Mouse (Mus musculus) CH12.LX (cell line): ENCODE data around the gene D630045J12Rik.

Source experiments
- CHD1 ChIP-seq: IDR thresholded peaks from 2 replicates; pipeline ENCODE4 v1.6.1; 2012; ENCODE audit warnings: low read depth, low read length, improper control_type of control experiment, inconsistent platforms
- CTCF ChIP-seq, 2 experiments: IDR thresholded peaks in 1 of 2; conservative IDR thresholded peaks in 1 of 2; 2 replicates each; pipeline ENCODE4 v1.5.1; 2011 to 2012; ENCODE audit warnings: low read depth in 2 of 2, low read length in 2 of 2, improper control_type of control experiment in 1 of 2, inconsistent platforms in 1 of 2, mild to moderate bottlenecking in 1 of 2, moderate library complexity in 1 of 2
- MEF2A ChIP-seq: IDR thresholded peaks from 2 replicates; pipeline ENCODE4 v1.6.1; 2014; ENCODE audit warnings: low read depth, mild to moderate bottlenecking, inconsistent platforms, low read length, improper control_type of control experiment, borderline replicate concordance
- MXI1 ChIP-seq: IDR thresholded peaks from 2 replicates; pipeline ENCODE4 v1.6.1; 2011; ENCODE audit warnings: mild to moderate bottlenecking, low read depth, low read length, improper control_type of control experiment
- POLR2A ChIP-seq: IDR thresholded peaks from 2 replicates; pipeline ENCODE4 v1.6.1; 2011; ENCODE audit warnings: low read depth, mild to moderate bottlenecking, improper control_type of control experiment, low read length
- SIN3A ChIP-seq: IDR thresholded peaks from 2 replicates; pipeline ENCODE4 v1.6.1; 2012; ENCODE audit warnings: low read length, improper control_type of control experiment, inconsistent platforms
- TCF12 ChIP-seq: IDR thresholded peaks from 2 replicates; pipeline ENCODE4 v1.6.1; 2014; ENCODE audit warnings: low read depth, mild to moderate bottlenecking, inconsistent platforms, low read length, improper control_type of control experiment
- USF2 ChIP-seq: conservative IDR thresholded peaks from 2 replicates; pipeline ENCODE4 v1.6.1; 2011; ENCODE audit warnings: low read depth, low read length, improper control_type of control experiment

DNA sequence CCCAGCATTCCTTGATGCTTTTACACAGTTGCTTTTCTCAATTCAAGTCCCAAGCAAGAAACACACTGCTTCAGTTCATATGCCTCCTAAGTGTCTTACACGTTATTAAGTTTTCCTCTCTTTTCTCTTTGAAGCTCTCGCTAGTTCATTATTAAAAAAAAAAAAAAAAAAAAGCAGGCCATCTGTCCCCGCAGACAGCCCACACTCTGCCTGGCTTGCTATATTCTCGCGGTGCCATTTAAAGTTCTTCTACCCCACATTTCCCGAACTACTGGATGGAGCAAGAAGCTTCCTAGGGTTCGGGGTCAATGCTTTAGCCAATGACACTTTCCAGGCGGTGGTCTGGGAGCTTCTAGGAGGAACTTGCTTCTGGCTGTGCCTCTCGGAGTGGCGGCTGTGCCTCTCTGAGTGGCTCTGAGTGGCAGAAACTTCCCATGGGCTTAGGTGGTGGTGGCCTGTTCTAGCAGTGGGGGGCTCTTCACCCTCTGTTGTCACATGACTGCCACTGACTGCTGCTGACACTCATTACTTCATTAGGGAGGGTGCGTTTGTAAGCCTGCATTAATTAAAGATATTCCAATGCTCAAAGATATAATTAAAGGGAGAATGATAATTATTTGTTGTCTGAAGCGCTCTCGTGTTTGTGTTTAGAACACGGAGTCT, 38.2 kb downstream of the D630045J12Rik start:
- TF ChIP-seq POLR2A (no peak), MEF2A (no peak), MXI1 (no peak), CTCF (conservative IDR thresholded peaks at IDR 0.05 in 1 of 2, IDR thresholded peaks at IDR 0.05 in 1 of 2; ENCODE audit: low read depth in 2 of 2, low read length in 2 of 2) (no peak), SIN3A (no peak), CHD1 (no peak), USF2 (no peak), TCF12 (no peak)
